Mouse (Mus musculus) left cerebral cortex, postnatal 25 days (tissue): Measurements from ENCODE around the gene Picalm. TPM values are rescaled to one million over a fixed set of nuclear protein-coding genes. Genes with fewer than 3 reads are reported as not detected.
"Not testable (repeated sequence)": the region's sequence is repeated elsewhere in the genome, so short reads cannot be mapped to it uniquely, and the experiment has no call there.

Source experiments
- DNase-seq, 2 experiments: peaks; one replicate each; pipeline ENCODE4 v3.0.0; 2022; ENCODE audit warnings: low spot score in 2 of 2, mixed read lengths in 1 of 2
- intact Hi-C: fragments of 180-260 bp; cut with DNase I; formaldehyde crosslinking; loops from one replicate; pipeline ENCODE4 v1.15.1; 2025
- total RNA-seq, 2 experiments: library from RNA; stranded (reverse); gene quantifications; 2 replicates each; pipeline ENCODE4 v1.2.3; 2021

Picalm gene
- total RNA-seq, 2 experiments from 2014 or later, result 134 to 143 TPM

- intact Hi-C loops, result no loop called here
These were observed 45.6 kb downstream of the Picalm start for GRCm38 (mm10) chr7:90175576-90175975.

GRCm38 (mm10) chr7:90180635-90181034 lies 50.6 kb downstream of the Picalm start:
- intact Hi-C loops, result no loop called here

More at GRCm38 (mm10) chr7:90175576-90175975, 45.6 kb downstream of the Picalm start:
- DNase-seq, result no peak

GRCm38 (mm10) chr7:90200251-90200650 lies 70.2 kb downstream of the Picalm start:
- DNase-seq, result no peak
- intact Hi-C loops, result no loop called here

More at GRCm38 (mm10) chr7:90180635-90181034, 50.6 kb downstream of the Picalm start:
- no peak for DNase-seq

GRCm38 (mm10) chr7:90201877-90202465 lies 72.0 kb downstream of the Picalm start:
- intact Hi-C loops, result no loop called here
- DNase-seq, result peak in 1 of 2 experiments; percentile 39

- intact Hi-C loops, result no loop called here
- no peak for DNase-seq
These were observed 73.9 kb downstream of the Picalm start for GRCm38 (mm10) chr7:90203914-90204313.

DNA sequence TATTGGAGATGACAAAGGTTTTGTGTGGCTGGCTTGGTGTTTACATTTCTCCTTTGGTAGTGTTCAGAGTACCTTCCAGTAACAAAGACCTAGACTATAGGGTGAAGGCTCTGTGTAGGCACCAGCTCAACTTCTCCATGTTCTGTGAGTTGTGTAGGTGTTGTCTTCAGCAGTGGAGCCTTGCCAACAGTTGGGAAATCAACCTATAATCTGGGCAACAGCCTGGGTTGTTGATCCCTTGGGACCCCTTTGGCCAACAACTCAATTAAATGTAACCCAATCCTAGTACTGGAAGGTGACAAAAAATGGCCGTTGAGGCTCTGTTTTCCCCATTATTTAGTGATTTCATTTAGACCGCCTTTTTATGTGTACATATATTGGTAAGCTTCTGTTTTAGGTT lies 80.1 kb downstream of the Picalm start:
- no peak for DNase-seq
- intact Hi-C loops, result no loop called here

DNA sequence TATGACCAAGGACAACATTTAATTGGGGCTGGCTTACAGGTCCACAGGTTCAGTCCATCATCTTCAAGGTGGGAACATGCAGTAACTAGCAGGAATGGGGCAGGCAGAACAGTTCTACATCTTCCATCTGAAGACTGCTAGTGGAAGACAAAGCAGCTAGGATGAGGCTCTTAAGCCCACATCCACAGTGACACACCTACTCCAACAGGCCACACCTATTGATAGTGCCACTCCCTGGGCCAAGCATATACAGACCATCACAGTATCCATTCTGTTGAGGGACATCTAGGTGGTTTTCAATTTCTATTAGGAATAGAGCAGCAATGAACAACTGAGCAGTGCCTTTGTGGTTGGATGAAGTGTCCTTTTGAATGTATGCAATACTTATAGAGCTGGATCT lies 80.9 kb downstream of the Picalm start:
- intact Hi-C loops, result no loop called here
- DNase-seq, result no peak

DNA sequence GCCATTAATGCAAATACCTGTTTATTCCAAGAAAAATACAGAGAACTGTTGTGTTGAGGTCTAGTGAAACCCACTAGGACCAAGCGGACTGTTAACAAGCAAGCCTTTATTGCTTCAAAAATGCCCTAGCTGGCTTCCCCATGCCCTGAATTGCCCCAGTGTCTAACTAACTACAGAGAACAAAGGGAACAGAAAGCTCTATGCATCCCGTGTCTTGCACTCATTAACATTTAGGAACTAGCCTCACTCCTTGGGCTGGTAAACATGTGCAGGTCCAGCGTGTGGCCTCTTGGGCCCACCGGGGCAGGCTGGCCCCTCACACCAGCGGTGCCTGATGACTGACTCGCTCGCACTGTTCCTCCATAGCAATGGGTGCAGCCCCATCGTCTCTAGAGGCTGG lies 86.5 kb downstream of the Picalm start:
- intact Hi-C loops, result no loop called here
- DNase-seq, result peak in 1 of 2 experiments; percentile 50

DNA sequence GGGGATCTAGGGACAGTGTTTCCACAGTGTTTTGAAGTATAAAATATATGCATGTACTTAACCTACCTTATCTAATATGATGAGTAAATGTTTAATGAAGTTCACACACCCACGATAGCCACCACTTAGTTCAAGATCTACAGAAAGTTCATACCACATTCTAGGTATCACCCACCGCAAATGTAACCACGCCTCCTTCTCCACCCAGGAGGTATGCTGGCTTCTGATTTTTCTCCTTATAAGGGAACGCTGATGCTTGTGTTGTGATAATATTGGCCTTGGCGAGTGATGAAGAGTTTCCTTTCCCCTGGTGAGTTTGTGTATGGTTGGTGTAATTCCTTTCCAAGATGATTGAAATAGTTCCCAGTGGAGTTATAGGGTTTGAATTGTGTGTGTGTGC lies 88.1 kb downstream of the Picalm start:
- DNase-seq, result no peak
- intact Hi-C loops, result no loop called here

GRCm38 (mm10) chr7:90221487-90221886 lies 91.5 kb downstream of the Picalm start:
- intact Hi-C loops, result no loop called here
- no peak for DNase-seq

- intact Hi-C loops, result no loop called here
- DNase-seq, result no peak
These were observed 98.1 kb downstream of the Picalm start for GRCm38 (mm10) chr7:90228075-90228474.

- DNase-seq, intact Hi-C loops: not testable (repeated sequence)
These were observed 98.9 kb downstream of the Picalm start for GRCm38 (mm10) chr7:90228884-90229283.

GRCm38 (mm10) chr7:90231431-90231830 lies 101.4 kb downstream of the Picalm start:
- DNase-seq, result peak; percentile 16 to 56
- intact Hi-C loops, result no loop called here

DNA sequence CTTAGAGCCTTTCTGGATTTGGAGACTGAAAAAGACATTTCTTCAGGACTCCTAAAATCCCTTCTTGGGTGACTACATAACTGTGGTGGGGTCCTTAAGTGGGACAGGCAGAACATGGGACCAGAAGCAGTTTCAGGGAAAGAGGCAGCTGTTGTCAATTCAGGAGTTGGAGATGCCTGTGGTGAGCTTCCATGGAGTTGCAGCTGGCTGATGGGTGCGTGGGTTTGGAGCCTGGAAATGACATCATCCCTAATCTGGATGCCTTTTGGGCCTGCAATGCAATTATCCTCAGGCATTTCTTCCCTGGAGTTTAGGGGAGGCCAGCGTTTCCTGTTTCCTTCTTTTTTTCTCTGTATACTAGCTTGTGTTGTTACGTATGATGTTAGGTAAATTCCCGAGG lies 103.9 kb downstream of the Picalm start:
- intact Hi-C loops, result no loop called here
- DNase-seq, result peak in 1 of 2 experiments; percentile 25

GRCm38 (mm10) chr7:90236289-90236905 lies 106.4 kb downstream of the Picalm start:
- no peak for DNase-seq
- intact Hi-C loops, result no loop called here

DNA sequence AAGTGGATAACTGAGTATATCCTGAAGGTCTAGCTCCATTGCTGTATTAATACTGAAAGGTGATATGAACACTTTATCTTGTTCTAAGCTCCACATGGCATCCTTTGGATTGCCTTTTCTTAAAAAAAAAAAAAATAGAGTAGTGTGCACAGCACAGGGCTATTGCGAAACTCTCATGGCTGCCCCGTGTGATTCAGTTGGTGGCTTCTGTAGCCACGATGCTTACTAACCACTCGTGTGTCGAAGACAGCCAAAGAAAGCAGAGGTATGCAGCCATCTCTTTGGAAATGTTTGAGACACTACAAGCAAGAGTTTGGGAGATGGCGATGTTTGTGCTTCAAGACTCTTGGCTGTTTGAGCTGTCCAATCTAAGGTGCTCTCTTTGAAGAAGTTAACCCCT lies 113.1 kb downstream of the Picalm start:
- DNase-seq, result no peak
- intact Hi-C loops, result no loop called here

DNA sequence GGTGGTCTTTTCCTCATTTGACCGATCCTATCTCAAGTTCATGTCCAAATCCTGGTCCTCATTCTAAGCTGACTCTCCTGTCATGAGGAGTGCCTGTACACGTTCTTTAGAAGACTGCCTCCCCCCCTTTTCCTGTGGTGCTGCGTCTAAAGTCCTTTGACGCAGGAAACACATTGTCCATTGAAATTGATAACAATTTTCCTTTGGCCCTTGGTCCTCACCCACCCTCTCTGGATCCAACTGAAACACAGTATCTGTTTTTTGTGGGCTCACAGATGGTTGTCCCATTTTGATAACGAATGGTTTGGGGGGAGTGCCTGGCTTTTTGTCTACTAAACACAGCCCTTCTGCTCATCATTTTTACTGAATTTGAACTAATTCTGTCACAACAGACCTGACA lies 113.6 kb downstream of the Picalm start:
- no peak for DNase-seq
- intact Hi-C loops, result no loop called here

- intact Hi-C loops, result no loop called here
- DNase-seq, result no peak
These were observed 122.9 kb downstream of the Picalm start for GRCm38 (mm10) chr7:90252946-90253345.

DNA sequence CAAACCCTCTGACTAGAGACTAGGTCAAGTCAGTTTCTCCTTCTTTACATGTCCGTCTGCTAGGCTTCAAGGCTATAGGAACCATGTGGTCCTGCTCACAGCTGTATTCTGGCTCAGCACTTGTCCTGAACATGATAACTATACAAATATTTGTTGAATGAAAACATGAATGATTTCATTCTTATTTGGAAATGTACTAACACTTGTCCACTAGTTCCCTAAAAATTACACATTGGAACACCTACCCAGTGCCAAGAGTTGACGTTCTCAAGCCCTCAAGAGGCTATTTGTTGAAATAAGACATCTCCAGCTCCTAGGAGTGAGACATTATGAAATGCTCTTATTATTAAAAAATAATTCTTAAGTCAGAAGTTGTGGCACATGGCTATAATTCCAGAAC lies 128.7 kb downstream of the Picalm start:
- intact Hi-C loops, result no loop called here
- no peak for DNase-seq

DNA sequence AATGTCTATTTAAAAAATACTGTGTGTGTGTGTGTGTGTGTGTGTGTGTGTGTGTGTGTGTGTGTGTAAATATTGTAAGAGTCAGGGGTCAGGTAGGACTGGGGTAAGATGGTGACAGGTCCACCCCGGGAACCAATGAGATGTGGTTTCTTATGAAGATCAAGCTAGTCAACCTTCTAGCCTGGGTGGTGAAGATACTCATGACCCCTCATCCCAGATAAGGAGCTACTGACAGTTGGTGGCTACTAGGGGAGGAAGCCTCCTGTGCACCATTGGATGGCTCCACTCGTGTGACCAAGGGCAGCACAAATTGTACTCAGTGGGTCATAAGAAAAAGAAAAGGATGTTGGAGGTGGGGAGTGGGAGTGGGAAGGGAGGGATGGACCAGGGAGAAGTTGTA lies 129.9 kb downstream of the Picalm start:
- no peak for DNase-seq
- intact Hi-C loops, result no loop called here

DNA sequence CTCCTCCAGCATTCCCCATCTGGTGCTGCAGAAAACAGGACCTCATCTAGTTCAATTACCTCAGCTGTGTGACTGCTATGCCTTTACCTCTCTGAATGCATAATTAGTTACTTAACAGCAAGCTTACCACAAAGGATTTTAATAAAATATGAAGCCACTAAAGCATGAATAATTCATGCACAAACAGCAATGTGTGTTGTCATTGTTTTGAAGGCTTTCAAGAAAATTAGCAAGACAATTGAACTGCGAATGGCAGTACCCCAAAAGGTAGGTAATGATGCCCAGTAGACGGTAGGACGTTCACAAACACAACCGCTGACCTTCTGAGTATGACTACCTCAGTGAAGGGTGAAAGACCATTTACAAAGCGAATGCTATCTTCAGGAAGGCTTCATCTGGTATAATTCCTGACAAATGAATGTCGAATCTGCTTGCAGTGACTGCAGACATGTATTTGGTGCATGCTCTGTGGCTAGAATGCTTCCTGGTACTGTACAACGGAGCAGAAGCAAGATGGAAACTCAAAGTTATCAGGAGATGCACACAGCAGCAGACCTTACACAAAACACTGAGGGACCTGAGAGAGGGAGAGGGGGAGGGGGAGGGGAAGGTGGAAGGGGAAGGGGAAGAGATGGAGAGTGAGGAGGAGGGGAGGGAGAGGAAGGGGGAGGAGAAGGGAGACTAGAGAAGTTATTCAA lies 132.0 kb downstream of the Picalm start:
- no peak for DNase-seq
- intact Hi-C loops, result no loop called here
